Mouse (Mus musculus): ENCODE results near the gene Supt16. TPM values are rescaled to one million over a fixed set of nuclear protein-coding genes. Genes with fewer than 3 reads are reported as not detected.

Gene Supt16
- polyA plus RNA-seq (2014; fragmentation: Nextera tagmentation; extraction: Ambion mirVana), result 84.2 and 128 TPM in 2 replicates

DNA sequence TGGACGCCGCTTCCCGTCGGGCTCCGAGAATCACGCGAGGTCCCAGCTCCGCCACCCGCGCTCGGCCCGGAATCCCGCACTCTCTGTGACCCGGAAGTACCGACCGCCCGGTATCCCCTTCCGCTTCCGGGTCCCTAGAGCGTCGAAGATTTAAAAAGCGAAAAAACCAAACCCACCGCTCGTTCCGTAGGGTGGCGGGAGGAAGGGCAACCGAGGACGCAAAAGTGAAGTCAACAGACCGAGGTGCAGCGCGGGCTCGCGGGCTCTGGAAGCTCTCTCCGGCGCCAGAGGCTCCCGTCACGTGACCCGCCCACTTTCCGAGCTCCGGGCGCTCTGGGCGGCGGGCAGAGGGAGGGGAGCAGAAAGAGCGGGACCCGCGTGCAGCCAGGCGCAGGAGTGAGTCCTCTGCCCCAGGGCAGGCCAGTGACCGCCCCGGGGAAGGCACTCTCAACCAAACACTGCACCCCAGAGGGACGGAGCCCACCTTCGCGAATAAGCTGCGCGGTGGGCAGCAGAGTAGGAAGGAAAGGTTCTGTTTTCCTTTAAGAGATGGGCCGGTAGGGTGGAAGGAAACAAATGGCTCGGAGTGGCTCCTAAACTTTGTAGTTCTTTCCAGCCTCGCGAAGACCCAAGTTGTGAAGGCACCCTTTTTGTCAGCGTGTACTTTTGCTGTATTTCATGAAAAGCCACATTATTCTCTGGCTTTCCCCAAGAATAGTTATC lies at the start of gene Supt16:
Gene Supt16, minus strand, starts transcription at position 261 of the 723 bp plus-strand sequence.
- WGBS, result under 1% methylated on average over 58 of the region's 59 CpGs
- Histone ChIP-seq H3K4me2 (replicated peaks; ENCODE audit: low read depth, low read length) (peak within 1 kb of the TSS; percentile 75), H3K27me3 (ENCODE audit: control insufficient read depth, insufficient read depth, low read length) (no peaks in the 10 kb centered on the region), H3K9me3 (ENCODE audit: control insufficient read depth, low read length) (no peaks in the 10 kb centered on the region), H3K27ac (ENCODE audit: low read depth, low read length) (peak within 1 kb of the TSS; percentile 96), H3K4me1 (replicated peaks; ENCODE audit: control insufficient read depth, insufficient read depth, low read length) (no peaks in the 10 kb centered on the region), H3K4me3 (ENCODE audit: low read depth, low read length) (peak within 1 kb of the TSS; percentile 95), H3K36me3 (ENCODE audit: control insufficient read depth, insufficient read depth, low read length) (peaks cover 10% of the 10 kb centered on the region; the same call in 1 of the 2 replicates), H3K9ac (ENCODE audit: low read depth, low read length) (peak within 1 kb of the TSS; percentile 97)
- ATAC-seq (ENCODE audit: low FRiP score), result peak; percentile 97
- DNase-seq (ENCODE audit: low spot score), result peak; percentile 90

DNA sequence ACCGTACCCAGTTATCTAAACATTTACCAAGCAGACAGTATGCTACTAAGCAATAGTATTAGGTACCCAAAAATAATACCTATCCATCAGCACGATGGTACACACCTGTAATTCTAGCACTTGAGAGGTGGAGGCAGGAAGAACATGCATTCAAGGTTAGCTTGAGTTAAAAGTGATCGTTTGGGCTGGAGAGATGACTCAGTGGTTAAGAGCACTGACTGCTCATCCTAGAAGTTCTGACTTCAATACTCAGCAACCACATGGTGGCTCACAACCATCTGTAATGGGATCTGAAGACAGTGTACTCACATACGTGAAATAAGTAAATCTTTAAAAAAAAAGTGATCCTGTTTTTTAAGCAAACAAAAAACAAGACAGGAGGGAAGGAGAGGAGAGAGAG lies 48.9 kb upstream of the Supt16 start:
- no peak overlapping the region for H3K9ac ChIP-seq (ENCODE audit: low read depth, low read length)
- no peak overlapping the region for H3K4me2 ChIP-seq (replicated peaks; ENCODE audit: low read depth, low read length)
- DNase-seq (ENCODE audit: low spot score) (no peak), ATAC-seq (ENCODE audit: low FRiP score) (no peak)
- H3K36me3 ChIP-seq (ENCODE audit: control insufficient read depth, insufficient read depth, low read length), result no peaks in the 10 kb centered on the region
- 84% methylated on average over 4 of the region's 4 CpGs for WGBS
- H3K27ac ChIP-seq (ENCODE audit: low read depth, low read length), result no peak overlapping the region
- H3K4me1 ChIP-seq (replicated peaks; ENCODE audit: control insufficient read depth, insufficient read depth, low read length), result no peaks in the 10 kb centered on the region
- H3K27me3 ChIP-seq (ENCODE audit: control insufficient read depth, insufficient read depth, low read length), result no peaks in the 10 kb centered on the region
- no peak overlapping the region for H3K4me3 ChIP-seq (ENCODE audit: low read depth, low read length)
- no peaks in the 10 kb centered on the region for H3K9me3 ChIP-seq (ENCODE audit: control insufficient read depth, low read length)

DNA sequence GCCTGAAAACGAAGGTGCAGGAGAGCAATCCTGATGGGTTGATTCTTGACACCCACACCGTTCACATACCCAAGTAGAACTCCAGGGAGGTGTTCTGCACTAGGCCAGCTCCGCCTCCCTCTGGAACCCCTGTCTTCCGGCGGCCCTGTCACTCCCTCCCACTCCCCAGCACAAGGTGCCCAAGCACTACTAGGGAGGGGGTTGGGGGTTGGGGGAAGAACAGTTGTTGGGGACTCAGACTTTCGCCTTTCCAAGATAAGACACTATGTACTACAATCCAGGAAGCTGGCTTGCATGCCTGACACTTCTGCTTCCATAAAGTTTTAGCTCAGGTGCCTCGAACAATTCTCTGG lies 47.5 kb upstream of the Supt16 start:
- peak; percentile 85 for ATAC-seq (ENCODE audit: low FRiP score)

DNA sequence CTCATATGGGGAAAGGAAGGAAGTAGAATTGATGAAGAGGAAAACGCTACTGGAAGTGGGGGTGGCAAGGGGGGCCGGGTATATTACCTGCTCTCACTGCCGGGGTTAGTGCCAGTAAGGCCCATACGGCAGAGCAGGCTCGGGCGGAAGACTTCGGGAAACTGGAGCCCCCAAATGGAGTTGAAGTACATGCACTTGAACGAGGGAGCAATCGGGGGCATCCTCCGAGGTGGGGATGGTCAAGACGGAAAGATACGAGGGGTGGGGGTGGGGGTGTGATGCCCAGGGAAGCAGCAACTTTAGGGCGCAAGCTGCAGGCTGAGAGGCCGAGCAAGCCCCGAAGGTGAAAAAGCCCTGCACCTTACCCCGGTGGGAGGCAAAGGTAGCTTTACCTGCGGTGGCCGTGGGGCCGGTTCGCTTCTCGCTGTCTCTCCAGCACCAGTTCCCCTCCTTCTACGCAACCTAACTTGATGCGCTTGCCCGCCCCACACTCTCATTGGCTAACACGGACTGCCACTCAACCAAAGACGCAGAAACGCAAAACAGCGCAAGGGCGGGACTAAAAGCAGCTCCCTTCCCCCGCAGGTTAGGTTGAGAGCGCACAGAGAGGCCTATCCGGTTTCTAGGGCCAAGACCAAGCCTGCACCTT lies 46.9 kb upstream of the Supt16 start:
- H3K4me3 ChIP-seq (ENCODE audit: low read depth, low read length), result peak overlapping the region; percentile 79
- H3K9ac ChIP-seq (ENCODE audit: low read depth, low read length), result peak overlapping the region; percentile 66
- H3K27me3 ChIP-seq (ENCODE audit: control insufficient read depth, insufficient read depth, low read length), result no peaks in the 10 kb centered on the region
- peak overlapping the region; percentile 78 for H3K4me2 ChIP-seq (replicated peaks; ENCODE audit: low read depth, low read length)
- no peaks in the 10 kb centered on the region for H3K4me1 ChIP-seq (replicated peaks; ENCODE audit: control insufficient read depth, insufficient read depth, low read length)
- peak; percentile 100 for DNase-seq (ENCODE audit: low spot score)
- ATAC-seq (ENCODE audit: low FRiP score), result peak; percentile 100
- no peaks in the 10 kb centered on the region for H3K9me3 ChIP-seq (ENCODE audit: control insufficient read depth, low read length)
- no peaks in the 10 kb centered on the region for H3K36me3 ChIP-seq (ENCODE audit: control insufficient read depth, insufficient read depth, low read length)
- WGBS, result under 1% methylated on average over 28 of the region's 32 CpGs
- H3K27ac ChIP-seq (ENCODE audit: low read depth, low read length), result 0 out of 2 replicates have a peak overlapping the region, but pooled peaks have one; percentile 39

More for the DNA sequence above, 47.5 kb upstream of the Supt16 start:
- Histone ChIP-seq H3K36me3 (ENCODE audit: control insufficient read depth, insufficient read depth, low read length) (no peaks in the 10 kb centered on the region), H3K27me3 (ENCODE audit: control insufficient read depth, insufficient read depth, low read length) (no peaks in the 10 kb centered on the region), H3K4me3 (ENCODE audit: low read depth, low read length) (peak overlapping the region; percentile 79), H3K27ac (ENCODE audit: low read depth, low read length) (no peak overlapping the region), H3K4me1 (replicated peaks; ENCODE audit: control insufficient read depth, insufficient read depth, low read length) (no peaks in the 10 kb centered on the region), H3K9ac (ENCODE audit: low read depth, low read length) (peak overlapping the region; percentile 66), H3K4me2 (replicated peaks; ENCODE audit: low read depth, low read length) (peak overlapping the region; percentile 53), H3K9me3 (ENCODE audit: control insufficient read depth, low read length) (no peaks in the 10 kb centered on the region)
- WGBS, result 10% methylated on average over 7 of the region's 7 CpGs
- DNase-seq (ENCODE audit: low spot score), result no peak

DNA sequence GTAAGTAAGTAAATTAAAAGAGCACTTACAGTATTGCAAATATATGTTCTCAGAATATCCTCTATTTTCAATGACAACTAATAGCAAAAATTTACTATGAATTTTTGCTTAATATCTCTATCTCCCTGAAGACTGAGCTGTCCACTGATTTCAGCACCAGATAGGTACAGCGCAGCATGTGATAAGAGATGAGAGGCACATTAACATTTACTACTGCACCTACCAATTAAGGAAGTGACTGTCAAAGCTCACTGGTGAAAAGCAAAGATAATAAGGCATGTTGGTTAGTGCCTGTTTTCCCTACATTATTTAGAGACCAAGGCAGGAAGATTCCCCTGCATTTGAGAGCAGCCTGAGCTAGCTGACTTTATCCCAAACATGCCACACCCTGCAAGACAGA lies 39.0 kb upstream of the Supt16 start:
- Histone ChIP-seq H3K36me3 (ENCODE audit: control insufficient read depth, insufficient read depth, low read length) (peaks cover 10% of the 10 kb centered on the region), H3K4me2 (replicated peaks; ENCODE audit: low read depth, low read length) (no peak overlapping the region), H3K4me1 (replicated peaks; ENCODE audit: control insufficient read depth, insufficient read depth, low read length) (no peaks in the 10 kb centered on the region), H3K9ac (ENCODE audit: low read depth, low read length) (no peak overlapping the region), H3K27ac (ENCODE audit: low read depth, low read length) (no peak overlapping the region), H3K27me3 (ENCODE audit: control insufficient read depth, insufficient read depth, low read length) (no peaks in the 10 kb centered on the region), H3K9me3 (ENCODE audit: control insufficient read depth, low read length) (no peaks in the 10 kb centered on the region), H3K4me3 (ENCODE audit: low read depth, low read length) (no peak overlapping the region)
- ATAC-seq (ENCODE audit: low FRiP score) (no peak), DNase-seq (ENCODE audit: low spot score) (no peak)
- WGBS, result 86% methylated on average over 1 of the region's 1 CpGs

DNA sequence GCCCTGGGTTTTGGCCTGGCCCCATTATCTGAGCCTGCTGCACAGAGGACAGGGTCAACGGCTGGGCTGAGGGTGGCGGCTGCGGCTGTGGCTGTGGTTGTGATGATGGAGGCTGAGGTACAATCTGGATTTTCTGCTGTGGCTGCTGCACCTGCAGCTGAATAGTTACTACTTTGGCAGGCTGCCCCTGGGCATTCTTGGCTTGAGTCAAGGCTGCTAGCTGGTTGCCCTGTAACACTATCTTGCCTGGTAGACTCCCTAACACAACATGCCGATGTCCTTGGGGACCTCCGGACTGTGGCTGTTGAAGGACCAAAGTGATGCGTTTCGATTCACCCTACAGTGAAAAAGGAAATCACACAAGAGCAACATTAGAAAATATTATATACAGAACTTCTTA lies 37.9 kb upstream of the Supt16 start:
- H3K27ac ChIP-seq (ENCODE audit: low read depth, low read length), result no peak overlapping the region
- H3K9ac ChIP-seq (ENCODE audit: low read depth, low read length), result no peak overlapping the region
- no peak for DNase-seq (ENCODE audit: low spot score)
- no peaks in the 10 kb centered on the region for H3K4me1 ChIP-seq (replicated peaks; ENCODE audit: control insufficient read depth, insufficient read depth, low read length)
- no peaks in the 10 kb centered on the region for H3K27me3 ChIP-seq (ENCODE audit: control insufficient read depth, insufficient read depth, low read length)
- H3K36me3 ChIP-seq (ENCODE audit: control insufficient read depth, insufficient read depth, low read length), result peaks cover 14% of the 10 kb centered on the region
- H3K4me2 ChIP-seq (replicated peaks; ENCODE audit: low read depth, low read length), result no peak overlapping the region
- H3K9me3 ChIP-seq (ENCODE audit: control insufficient read depth, low read length), result no peaks in the 10 kb centered on the region
- 95% methylated on average over 7 of the region's 7 CpGs for WGBS
- no peak overlapping the region for H3K4me3 ChIP-seq (ENCODE audit: low read depth, low read length)
- no peak for ATAC-seq (ENCODE audit: low FRiP score)

DNA sequence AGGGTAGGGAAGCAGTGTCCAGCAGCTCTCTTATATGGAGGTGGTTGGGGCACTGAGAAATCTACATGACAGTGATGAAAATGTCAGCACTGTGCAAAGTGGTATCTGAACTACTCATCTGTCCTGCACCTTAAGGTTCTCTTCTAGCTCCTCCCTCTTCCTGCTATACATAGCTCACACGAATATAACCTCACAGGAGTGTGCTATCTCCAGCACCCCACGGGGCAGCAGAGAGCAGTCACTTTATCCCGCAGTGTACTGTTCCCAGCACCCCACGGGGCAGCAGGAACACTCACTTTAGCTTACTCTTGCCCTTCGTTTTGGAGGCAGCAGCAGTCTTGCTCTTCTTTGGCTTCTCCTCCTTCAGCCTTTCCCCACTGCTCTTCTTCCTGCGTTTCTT lies 35.0 kb upstream of the Supt16 start:
- Histone ChIP-seq H3K4me2 (replicated peaks; ENCODE audit: low read depth, low read length) (no peak overlapping the region), H3K36me3 (ENCODE audit: control insufficient read depth, insufficient read depth, low read length) (peaks cover 17% of the 10 kb centered on the region), H3K4me1 (replicated peaks; ENCODE audit: control insufficient read depth, insufficient read depth, low read length) (no peaks in the 10 kb centered on the region), H3K27me3 (ENCODE audit: control insufficient read depth, insufficient read depth, low read length) (no peaks in the 10 kb centered on the region), H3K9me3 (ENCODE audit: control insufficient read depth, low read length) (no peaks in the 10 kb centered on the region), H3K9ac (ENCODE audit: low read depth, low read length) (no peak overlapping the region), H3K4me3 (ENCODE audit: low read depth, low read length) (no peak overlapping the region), H3K27ac (ENCODE audit: low read depth, low read length) (no peak overlapping the region)
- DNase-seq (ENCODE audit: low spot score) (no peak), ATAC-seq (ENCODE audit: low FRiP score) (no peak)
- 90% methylated on average over 6 of the region's 6 CpGs for WGBS

DNA sequence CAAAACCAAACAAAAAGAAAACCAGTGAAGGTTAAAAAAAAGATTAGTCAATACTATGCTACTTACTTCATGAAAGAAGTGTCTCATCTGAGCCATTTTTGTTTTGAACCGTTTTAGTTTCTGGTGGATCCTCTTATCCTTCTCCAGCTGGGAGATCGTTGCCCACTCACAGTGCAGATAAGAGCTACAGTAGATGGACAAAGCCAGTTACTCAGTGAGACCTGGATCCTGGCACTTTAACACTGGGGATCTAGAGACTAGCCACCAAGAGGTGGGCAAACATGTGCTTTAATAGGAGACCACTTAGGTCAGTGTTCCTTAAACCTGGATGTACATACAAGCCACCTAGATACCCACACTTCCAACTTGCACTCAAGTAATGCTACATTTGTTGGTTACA lies 28.8 kb upstream of the Supt16 start:
- 89% methylated on average over 2 of the region's 2 CpGs for WGBS
- Histone ChIP-seq H3K27ac (ENCODE audit: low read depth, low read length) (no peak overlapping the region), H3K9me3 (ENCODE audit: control insufficient read depth, low read length) (no peaks in the 10 kb centered on the region), H3K9ac (ENCODE audit: low read depth, low read length) (no peak overlapping the region), H3K27me3 (ENCODE audit: control insufficient read depth, insufficient read depth, low read length) (no peaks in the 10 kb centered on the region), H3K4me3 (ENCODE audit: low read depth, low read length) (no peak overlapping the region), H3K4me1 (replicated peaks; ENCODE audit: control insufficient read depth, insufficient read depth, low read length) (no peaks in the 10 kb centered on the region), H3K36me3 (ENCODE audit: control insufficient read depth, insufficient read depth, low read length) (peaks cover 12% of the 10 kb centered on the region), H3K4me2 (replicated peaks; ENCODE audit: low read depth, low read length) (no peak overlapping the region)
- ATAC-seq (ENCODE audit: low FRiP score) (no peak), DNase-seq (ENCODE audit: low spot score) (no peak)

DNA sequence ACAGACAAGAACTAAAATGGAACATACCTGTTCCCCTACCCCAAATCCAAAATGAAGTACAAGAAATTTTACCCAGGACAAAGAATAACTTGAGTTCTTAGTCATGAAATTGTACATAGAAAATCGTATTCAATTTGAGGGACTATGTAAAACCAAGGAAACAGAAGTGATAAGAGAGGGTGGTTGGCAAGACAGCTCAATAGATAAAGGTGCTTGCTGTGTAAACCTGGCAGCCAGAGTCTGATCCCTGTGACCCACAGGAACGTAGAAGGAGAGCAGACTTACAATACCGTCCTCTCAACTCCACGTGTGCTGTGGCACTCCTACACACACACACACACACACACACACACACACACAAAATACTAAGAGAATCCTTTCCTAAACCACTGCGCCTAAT lies 20.0 kb upstream of the Supt16 start:
- no peak for ATAC-seq (ENCODE audit: low FRiP score)
- H3K4me2 ChIP-seq (replicated peaks; ENCODE audit: low read depth, low read length), result no peak overlapping the region

More for the DNA sequence above, 20.0 kb upstream of the Supt16 start:
- no peak overlapping the region for H3K9ac ChIP-seq (ENCODE audit: low read depth, low read length)
- no peaks in the 10 kb centered on the region for H3K9me3 ChIP-seq (ENCODE audit: control insufficient read depth, low read length)
- no peaks in the 10 kb centered on the region for H3K4me1 ChIP-seq (replicated peaks; ENCODE audit: control insufficient read depth, insufficient read depth, low read length)
- peaks cover 28% of the 10 kb centered on the region for H3K36me3 ChIP-seq (ENCODE audit: control insufficient read depth, insufficient read depth, low read length)
- no peak overlapping the region for H3K27ac ChIP-seq (ENCODE audit: low read depth, low read length)
- no peak overlapping the region for H3K4me3 ChIP-seq (ENCODE audit: low read depth, low read length)
- WGBS, result 94% methylated on average over 5 of the region's 5 CpGs
- H3K27me3 ChIP-seq (ENCODE audit: control insufficient read depth, insufficient read depth, low read length), result no peaks in the 10 kb centered on the region
- DNase-seq (ENCODE audit: low spot score), result no peak

Data from hindbrain, embryonic 11.5 days (tissue).